Mouse (Mus musculus): ENCODE data around the gene Cul4b.
"Not testable (repeated sequence)": the region's sequence is repeated elsewhere in the genome, so short reads cannot be mapped to it uniquely, and the experiment has no call there.

The Cul4b gene

GRCm38 (mm10) chrX:38576078-38576477 is at the start of gene Cul4b:
TSS of gene Cul4b (minus strand) at chrX:38576196.
- no peak for DNase-seq (ENCODE audit: low spot score in 2 of 2)

DNA sequence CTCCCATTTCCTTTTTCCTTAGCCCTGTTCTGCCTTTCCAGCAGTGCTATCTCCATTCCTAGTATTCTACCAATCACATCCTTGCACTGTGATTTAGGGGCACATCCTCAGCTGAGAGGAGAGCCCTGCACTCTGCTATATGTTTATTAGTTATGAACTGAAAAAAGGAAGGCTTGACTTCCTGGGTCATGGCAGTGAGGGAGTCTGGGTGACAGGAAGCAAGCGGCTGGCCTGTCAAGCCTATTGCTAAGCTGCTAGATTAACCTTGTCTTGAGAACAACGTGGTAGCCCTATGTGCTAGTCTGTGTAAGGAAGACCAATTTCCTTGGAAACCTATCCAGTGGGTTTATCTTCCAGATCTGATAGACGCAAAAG is 25.0 kb upstream of the Cul4b start:
- DNase-seq (ENCODE audit: low spot score in 2 of 2) = peak; percentile 4 to 5

- peak; percentile 56 to 70 for DNase-seq (ENCODE audit: low spot score in 2 of 2)
These were observed 24.4 kb upstream of the Cul4b start, which contains the start of gene Mcts1 for GRCm38 (mm10) chrX:38600177-38600994. TSS of gene Mcts1 (plus strand) at chrX:38600578.

DNA sequence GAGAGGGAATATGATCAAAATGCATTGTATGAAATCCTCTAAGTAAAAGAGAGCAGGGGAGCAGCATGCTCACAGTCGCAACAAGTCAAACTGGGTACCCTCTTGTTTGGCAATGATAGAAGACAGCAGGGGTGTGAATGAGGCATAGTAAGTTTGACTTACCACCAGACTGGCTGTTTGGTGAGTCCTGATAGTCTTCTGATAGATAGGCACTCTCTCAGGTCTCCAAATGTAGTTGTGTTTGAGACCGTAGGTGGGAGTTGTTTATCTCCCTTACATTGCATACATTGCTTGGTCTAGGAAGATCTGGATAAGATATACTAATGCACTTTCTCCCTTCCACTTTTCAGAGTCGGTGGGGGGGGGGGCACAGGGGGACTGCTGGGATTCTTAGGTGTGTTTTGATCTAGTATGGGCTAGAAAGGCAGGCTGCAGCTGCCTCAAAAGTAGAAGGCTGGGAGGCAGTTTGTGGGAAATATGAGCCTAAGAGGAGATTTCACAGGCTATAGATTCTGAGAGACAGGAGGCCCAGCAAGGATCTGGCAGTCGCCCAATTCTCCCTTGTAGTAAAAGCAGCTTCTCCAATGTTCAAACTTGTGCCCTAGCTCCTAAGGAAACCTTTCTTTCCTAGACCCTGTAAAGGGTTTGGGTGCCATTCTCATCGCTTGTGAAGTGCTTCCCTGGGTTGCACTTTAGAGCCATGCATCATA is 17.3 kb upstream of the Cul4b start:
- DNase-seq (ENCODE audit: low spot score in 2 of 2) = no peak

- no peak for DNase-seq (ENCODE audit: low spot score in 2 of 2)
These were observed 15.8 kb upstream of the Cul4b start for GRCm38 (mm10) chrX:38591749-38592148.

GRCm38 (mm10) chrX:38589827-38590226 is 13.8 kb upstream of the Cul4b start:
- DNase-seq (ENCODE audit: low spot score in 2 of 2) = no peak

- no peak for DNase-seq (ENCODE audit: low spot score in 2 of 2)
These were observed 7.3 kb upstream of the Cul4b start for GRCm38 (mm10) chrX:38583261-38583660.

DNA sequence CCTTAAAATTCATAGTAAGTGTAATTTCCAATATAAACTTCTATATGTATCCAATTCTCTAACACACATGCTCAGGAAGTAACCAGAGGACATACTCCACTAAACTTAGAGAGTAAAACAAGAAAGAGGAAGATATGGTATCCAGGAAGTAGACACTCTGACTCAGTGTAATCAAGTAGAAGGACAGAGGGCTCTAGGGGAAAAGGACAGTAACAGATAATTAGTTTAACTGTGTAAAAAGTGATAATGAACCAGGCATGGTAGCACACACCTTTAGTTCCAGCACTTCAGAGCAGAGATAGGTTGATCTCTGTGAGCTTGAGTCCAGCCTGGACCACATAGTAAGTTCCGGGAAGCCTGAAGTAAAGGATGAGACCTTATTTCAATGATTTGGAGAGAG is 5.1 kb upstream of the Cul4b start:
- DNase-seq (ENCODE audit: low spot score in 2 of 2) = no peak

DNA sequence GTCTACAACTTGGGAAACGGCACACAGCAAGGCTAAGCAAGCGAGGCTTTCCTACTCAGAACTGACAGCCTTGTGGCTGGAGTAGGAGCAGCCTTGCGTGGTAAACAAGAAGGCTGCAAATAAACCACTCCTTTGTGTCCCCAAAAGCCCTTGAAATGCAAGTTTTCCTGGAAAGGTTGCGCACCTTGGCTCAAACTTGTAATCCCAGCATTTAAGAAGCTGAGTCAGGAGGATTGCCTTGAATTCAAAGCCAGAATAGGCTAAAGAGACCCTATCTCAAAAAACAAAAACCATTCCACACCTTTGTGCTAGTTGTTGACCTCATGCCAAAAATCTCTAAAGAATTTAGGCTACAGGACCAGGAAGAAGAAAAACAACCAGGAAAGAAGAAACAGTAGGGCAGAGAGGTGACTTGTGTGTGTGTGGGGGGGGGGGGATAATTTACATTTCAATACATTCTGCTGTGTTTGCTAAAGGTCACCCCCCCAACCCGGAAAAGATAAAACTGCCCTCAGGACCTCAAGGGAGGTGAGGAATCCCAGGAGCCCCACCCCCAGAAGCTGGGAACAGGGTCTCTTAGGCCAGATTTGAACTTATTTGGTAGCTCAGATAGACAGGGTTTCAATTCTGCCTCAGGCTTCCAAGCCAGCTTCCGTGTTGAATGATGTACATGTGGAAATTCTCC is 9.3 kb downstream of the Cul4b start:
- no peak for DNase-seq (ENCODE audit: low spot score in 2 of 2)

DNA sequence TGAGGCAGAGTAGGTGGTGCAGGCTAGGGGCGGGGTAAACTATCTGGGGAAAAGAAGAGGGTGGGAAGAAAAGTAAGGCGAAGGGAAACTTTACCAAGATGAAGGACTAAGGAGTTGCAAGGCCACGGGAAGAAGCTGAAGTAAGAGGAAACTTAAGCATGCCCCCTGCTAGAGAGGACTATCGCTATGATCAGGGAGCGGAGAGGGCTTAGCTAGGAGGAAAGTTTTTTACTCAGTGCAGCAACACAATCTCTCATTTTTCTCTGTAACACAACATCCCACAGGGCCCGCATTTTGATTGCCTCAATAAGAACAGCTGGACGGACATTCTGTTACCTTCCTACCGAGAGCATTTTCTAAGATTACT is 10.8 kb downstream of the Cul4b start:
- DNase-seq (ENCODE audit: low spot score in 2 of 2) = peak in 1 of 2 experiments; percentile 4

- peak; percentile 76 to 84 for DNase-seq (ENCODE audit: low spot score in 2 of 2)
These were observed 11.3 kb downstream of the Cul4b start for GRCm38 (mm10) chrX:38564542-38565175.

- DNase-seq (ENCODE audit: low spot score in 2 of 2) = peak; percentile 4 to 12
These were observed 12.0 kb downstream of the Cul4b start for GRCm38 (mm10) chrX:38563941-38564541.

GRCm38 (mm10) chrX:38553255-38553654 is 22.7 kb downstream of the Cul4b start:
- no peak for DNase-seq (ENCODE audit: low spot score in 2 of 2)

GRCm38 (mm10) chrX:38514556-38514955 is 61.4 kb downstream of the Cul4b start:
- DNase-seq (ENCODE audit: low spot score in 2 of 2) = peak in 1 of 2 experiments; percentile 17

GRCm38 (mm10) chrX:38504846-38505245 is 71.2 kb downstream of the Cul4b start:
- DNase-seq (ENCODE audit: low spot score in 2 of 2) = no peak

- not testable (repeated sequence) for DNase-seq (ENCODE audit: low spot score in 2 of 2)
These were observed 73.8 kb downstream of the Cul4b start for GRCm38 (mm10) chrX:38502182-38502581.

DNA sequence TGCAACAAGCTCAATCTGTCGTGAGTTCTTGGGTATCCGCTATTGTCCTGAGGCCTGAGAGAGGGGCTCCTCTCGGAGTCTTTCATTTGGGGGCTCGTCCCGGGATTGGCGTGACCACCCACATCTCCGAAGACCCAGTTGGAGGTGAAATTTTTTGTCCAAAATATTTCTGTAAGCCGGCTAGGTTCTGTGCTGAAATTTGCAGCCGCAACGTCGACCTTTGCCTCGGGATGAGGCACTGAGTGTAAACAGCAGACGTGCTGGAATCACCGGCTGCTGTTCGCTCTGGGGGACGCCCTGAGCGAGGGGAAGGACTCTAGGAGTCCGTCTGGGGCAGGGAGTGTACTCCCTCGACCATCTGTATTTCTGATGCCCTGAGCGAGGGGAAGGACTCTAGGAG is 90.5 kb downstream of the Cul4b start:
- not testable (repeated sequence) for DNase-seq (ENCODE audit: low spot score in 2 of 2)

Measured in frontal cortex, postnatal 14 days (tissue).